Mouse (Mus musculus): ENCODE measurements at regions not wholly inside any gene's neighbourhood (a gene's known extent, or its start where the extent isn't known, plus 50 kb on each side); places are given as distances from the start of the nearest gene placed in this dataset.

DNA sequence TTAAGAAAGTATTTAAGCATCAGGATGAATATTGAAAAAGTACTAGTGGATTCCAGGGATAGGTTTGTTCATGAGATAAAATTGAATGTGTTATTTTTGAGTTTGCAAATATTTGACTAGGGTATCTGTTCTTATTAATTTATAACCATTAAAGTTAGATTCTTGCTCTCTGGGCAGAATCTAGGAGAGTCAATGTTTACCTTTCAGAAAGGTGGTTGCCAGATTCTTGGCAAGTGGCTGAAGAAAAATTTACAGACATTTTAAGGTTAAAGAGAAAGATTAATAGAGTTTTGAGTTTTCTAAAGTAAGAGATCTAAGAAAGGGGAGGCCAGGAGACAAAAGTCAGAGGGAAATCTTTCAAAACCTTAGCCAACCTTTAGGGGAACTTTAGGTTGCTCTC is 331.7 kb upstream of the Grin3a start:
- H3K4me1 ChIP-seq (ENCODE audit: control insufficient read depth, insufficient read depth, low read length), result no peaks in the 10 kb centered on the region
- H3K27ac ChIP-seq (replicated peaks; ENCODE audit: low read depth, low read length), result no peak overlapping the region
- no peaks in the 10 kb centered on the region for H3K9me3 ChIP-seq (replicated peaks; ENCODE audit: control insufficient read depth, low read length)
- no peak overlapping the region for H3K4me3 ChIP-seq (ENCODE audit: low read depth, low read length)
- no peak overlapping the region for H3K4me2 ChIP-seq (ENCODE audit: low read depth, low read length)
- ATAC-seq (replicated peaks; ENCODE audit: insufficient number of reproducible peaks, low FRiP score, low TSS enrichment, low read depth) (no peak), DNase-seq (ENCODE audit: low spot score) (no peak)
- H3K27me3 ChIP-seq (ENCODE audit: control insufficient read depth, insufficient read depth, low read length), result no peaks in the 10 kb centered on the region
- no peaks in the 10 kb centered on the region for H3K36me3 ChIP-seq (replicated peaks; ENCODE audit: control insufficient read depth, insufficient read depth, low read depth, low read length)
- H3K9ac ChIP-seq (replicated peaks; ENCODE audit: low read length), result no peak overlapping the region

- Histone ChIP-seq H3K9me3 (replicated peaks; ENCODE audit: control insufficient read depth, low read length) (no peaks in the 10 kb centered on the region), H3K4me2 (ENCODE audit: low read depth, low read length) (no peak overlapping the region), H3K27ac (replicated peaks; ENCODE audit: low read depth, low read length) (no peak overlapping the region), H3K4me1 (ENCODE audit: control insufficient read depth, insufficient read depth, low read length) (no peaks in the 10 kb centered on the region), H3K36me3 (replicated peaks; ENCODE audit: control insufficient read depth, insufficient read depth, low read depth, low read length) (no peaks in the 10 kb centered on the region), H3K9ac (replicated peaks; ENCODE audit: low read length) (no peak overlapping the region), H3K27me3 (ENCODE audit: control insufficient read depth, insufficient read depth, low read length) (no peaks in the 10 kb centered on the region), H3K4me3 (ENCODE audit: low read depth, low read length) (no peak overlapping the region)
- WGBS, result 78% methylated on average over 2 of the region's 2 CpGs
- DNase-seq (ENCODE audit: low spot score) (no peak), ATAC-seq (replicated peaks; ENCODE audit: insufficient number of reproducible peaks, low FRiP score, low TSS enrichment, low read depth) (no peak)
Observed at GRCm38 (mm10) chr4:50176656-50177055, 331.1 kb upstream of the Grin3a start.

- H3K4me1 ChIP-seq (ENCODE audit: control insufficient read depth, insufficient read depth, low read length), result no peaks in the 10 kb centered on the region
- no peaks in the 10 kb centered on the region for H3K36me3 ChIP-seq (replicated peaks; ENCODE audit: control insufficient read depth, insufficient read depth, low read depth, low read length)
- H3K9me3 ChIP-seq (replicated peaks; ENCODE audit: control insufficient read depth, low read length), result no peaks in the 10 kb centered on the region
- H3K27me3 ChIP-seq (ENCODE audit: control insufficient read depth, insufficient read depth, low read length), result no peaks in the 10 kb centered on the region
- no peak overlapping the region for H3K9ac ChIP-seq (replicated peaks; ENCODE audit: low read length)
- peak; percentile 1 for DNase-seq (ENCODE audit: low spot score)
- WGBS, result 76% methylated on average over 2 of the region's 2 CpGs
- no peak overlapping the region for H3K4me2 ChIP-seq (ENCODE audit: low read depth, low read length)
- ATAC-seq (replicated peaks; ENCODE audit: insufficient number of reproducible peaks, low FRiP score, low TSS enrichment, low read depth), result no peak
- no peak overlapping the region for H3K4me3 ChIP-seq (ENCODE audit: low read depth, low read length)
- no peak overlapping the region for H3K27ac ChIP-seq (replicated peaks; ENCODE audit: low read depth, low read length)
Observed at GRCm38 (mm10) chr4:50160893-50161292, 315.3 kb upstream of the Grin3a start.

DNA sequence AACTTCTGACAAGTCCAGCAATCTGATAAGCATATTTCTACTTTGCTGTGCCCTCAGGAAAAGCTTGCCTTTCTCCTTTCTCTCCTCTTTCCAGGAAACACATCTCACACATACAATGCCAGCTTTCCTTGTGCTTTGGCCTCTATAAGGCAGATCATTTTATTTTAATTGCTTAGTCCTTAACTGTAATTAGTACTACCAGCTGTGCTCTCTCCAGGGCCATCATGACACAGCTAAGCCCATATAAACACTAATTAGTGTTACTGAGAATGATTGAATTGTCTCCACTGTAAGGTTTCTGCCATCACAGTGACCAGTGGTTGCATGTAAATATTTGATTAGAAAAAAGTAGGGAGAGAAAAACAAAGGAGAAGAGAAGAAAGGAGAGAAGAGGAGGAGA is 300.4 kb upstream of the Grin3a start:
- Histone ChIP-seq H3K4me1 (ENCODE audit: control insufficient read depth, insufficient read depth, low read length) (no peaks in the 10 kb centered on the region), H3K4me2 (ENCODE audit: low read depth, low read length) (no peak overlapping the region), H3K4me3 (ENCODE audit: low read depth, low read length) (no peak overlapping the region), H3K27me3 (ENCODE audit: control insufficient read depth, insufficient read depth, low read length) (no peaks in the 10 kb centered on the region), H3K9me3 (replicated peaks; ENCODE audit: control insufficient read depth, low read length) (no peaks in the 10 kb centered on the region), H3K27ac (replicated peaks; ENCODE audit: low read depth, low read length) (no peak overlapping the region), H3K9ac (replicated peaks; ENCODE audit: low read length) (no peak overlapping the region), H3K36me3 (replicated peaks; ENCODE audit: control insufficient read depth, insufficient read depth, low read depth, low read length) (no peaks in the 10 kb centered on the region)
- DNase-seq (ENCODE audit: low spot score) (no peak), ATAC-seq (replicated peaks; ENCODE audit: insufficient number of reproducible peaks, low FRiP score, low TSS enrichment, low read depth) (no peak)

DNA sequence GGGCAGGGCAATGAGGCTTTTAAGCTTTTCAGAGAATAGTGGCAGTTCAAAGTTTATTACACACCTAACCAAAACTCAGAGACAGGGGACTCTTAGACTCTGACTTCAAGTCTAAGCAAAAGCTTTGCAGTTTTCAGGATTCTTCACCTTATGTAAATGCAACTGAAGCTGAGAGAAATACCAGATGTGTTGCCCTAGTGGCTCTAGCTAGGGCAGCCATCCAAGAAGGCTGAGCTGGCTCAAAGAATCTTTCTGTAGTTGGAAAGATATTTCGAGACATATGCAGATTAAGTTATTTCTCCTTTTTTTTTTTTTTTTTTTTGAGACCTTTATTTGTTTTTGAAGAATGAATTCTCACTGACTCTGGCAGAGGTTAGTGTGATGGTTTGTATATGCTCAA is 284.7 kb upstream of the Grin3a start:
- no peak overlapping the region for H3K9ac ChIP-seq (replicated peaks; ENCODE audit: low read length)
- no peaks in the 10 kb centered on the region for H3K4me1 ChIP-seq (ENCODE audit: control insufficient read depth, insufficient read depth, low read length)
- no peaks in the 10 kb centered on the region for H3K36me3 ChIP-seq (replicated peaks; ENCODE audit: control insufficient read depth, insufficient read depth, low read depth, low read length)
- WGBS, result 62% methylated on average over 1 of the region's 1 CpGs
- H3K27ac ChIP-seq (replicated peaks; ENCODE audit: low read depth, low read length), result no peak overlapping the region
- H3K4me3 ChIP-seq (ENCODE audit: low read depth, low read length), result no peak overlapping the region
- no peak for DNase-seq (ENCODE audit: low spot score)
- no peaks in the 10 kb centered on the region for H3K27me3 ChIP-seq (ENCODE audit: control insufficient read depth, insufficient read depth, low read length)
- H3K4me2 ChIP-seq (ENCODE audit: low read depth, low read length), result no peak overlapping the region
- ATAC-seq (replicated peaks; ENCODE audit: insufficient number of reproducible peaks, low FRiP score, low TSS enrichment, low read depth), result no peak
- no peaks in the 10 kb centered on the region for H3K9me3 ChIP-seq (replicated peaks; ENCODE audit: control insufficient read depth, low read length)

GRCm38 (mm10) chr4:50106557-50106956 is 261.0 kb upstream of the Grin3a start:
- WGBS, result 71% methylated on average over 1 of the region's 1 CpGs
- Histone ChIP-seq H3K9ac (replicated peaks; ENCODE audit: low read length) (no peak overlapping the region), H3K27ac (replicated peaks; ENCODE audit: low read depth, low read length) (no peak overlapping the region), H3K4me1 (ENCODE audit: control insufficient read depth, insufficient read depth, low read length) (no peaks in the 10 kb centered on the region), H3K4me3 (ENCODE audit: low read depth, low read length) (no peak overlapping the region), H3K36me3 (replicated peaks; ENCODE audit: control insufficient read depth, insufficient read depth, low read depth, low read length) (no peaks in the 10 kb centered on the region), H3K27me3 (ENCODE audit: control insufficient read depth, insufficient read depth, low read length) (no peaks in the 10 kb centered on the region), H3K9me3 (replicated peaks; ENCODE audit: control insufficient read depth, low read length) (no peaks in the 10 kb centered on the region), H3K4me2 (ENCODE audit: low read depth, low read length) (no peak overlapping the region)
- ATAC-seq (replicated peaks; ENCODE audit: insufficient number of reproducible peaks, low FRiP score, low TSS enrichment, low read depth) (no peak), DNase-seq (ENCODE audit: low spot score) (no peak)

DNA sequence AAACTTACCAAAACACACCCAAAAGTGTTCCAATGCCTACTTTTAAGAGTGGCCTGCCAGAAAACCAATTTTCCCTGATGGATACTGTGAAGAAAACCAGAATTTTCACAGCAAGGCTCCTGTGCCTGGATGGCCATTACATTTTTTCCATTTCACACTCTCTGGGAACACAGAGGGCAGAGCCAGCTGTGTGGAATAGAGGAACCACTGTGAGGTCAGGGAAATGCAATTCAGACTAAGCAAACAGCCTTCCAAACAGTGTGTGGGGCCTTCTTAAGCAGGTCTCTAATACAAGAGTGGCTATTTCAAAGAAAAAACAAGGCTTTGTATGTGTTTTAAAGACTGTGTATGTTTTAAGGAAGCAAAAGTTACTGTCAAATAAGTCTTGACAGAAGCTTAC is 242.3 kb upstream of the Grin3a start:
- Histone ChIP-seq H3K4me1 (ENCODE audit: control insufficient read depth, insufficient read depth, low read length) (no peaks in the 10 kb centered on the region), H3K4me3 (ENCODE audit: low read depth, low read length) (no peak overlapping the region), H3K27me3 (ENCODE audit: control insufficient read depth, insufficient read depth, low read length) (no peaks in the 10 kb centered on the region), H3K27ac (replicated peaks; ENCODE audit: low read depth, low read length) (no peak overlapping the region), H3K36me3 (replicated peaks; ENCODE audit: control insufficient read depth, insufficient read depth, low read depth, low read length) (no peaks in the 10 kb centered on the region), H3K9ac (replicated peaks; ENCODE audit: low read length) (no peak overlapping the region), H3K4me2 (ENCODE audit: low read depth, low read length) (no peak overlapping the region), H3K9me3 (replicated peaks; ENCODE audit: control insufficient read depth, low read length) (no peaks in the 10 kb centered on the region)
- DNase-seq (ENCODE audit: low spot score) (no peak), ATAC-seq (replicated peaks; ENCODE audit: insufficient number of reproducible peaks, low FRiP score, low TSS enrichment, low read depth) (no peak)

DNA sequence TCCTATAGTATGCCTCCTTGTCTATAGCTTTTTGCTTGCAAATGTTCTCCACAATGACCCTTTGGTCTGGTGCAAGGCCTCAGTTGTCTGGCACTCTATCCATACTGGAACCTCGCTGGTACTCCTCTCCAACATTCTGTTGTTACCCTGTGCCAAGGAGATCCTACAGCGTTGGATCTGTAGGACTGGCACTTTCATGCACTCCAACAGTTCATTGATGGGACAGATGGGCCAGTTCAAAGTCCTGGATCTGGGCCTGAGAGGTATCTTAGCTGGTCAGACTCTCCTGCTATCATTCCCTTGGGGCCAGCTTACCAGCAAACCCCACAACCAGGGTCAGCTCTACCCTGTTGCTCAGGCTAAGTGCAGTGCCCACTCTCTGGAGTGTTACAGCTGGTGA is 241.1 kb upstream of the Grin3a start:
- no peak overlapping the region for H3K27ac ChIP-seq (replicated peaks; ENCODE audit: low read depth, low read length)
- no peaks in the 10 kb centered on the region for H3K36me3 ChIP-seq (replicated peaks; ENCODE audit: control insufficient read depth, insufficient read depth, low read depth, low read length)
- no peak overlapping the region for H3K4me2 ChIP-seq (ENCODE audit: low read depth, low read length)
- no peaks in the 10 kb centered on the region for H3K27me3 ChIP-seq (ENCODE audit: control insufficient read depth, insufficient read depth, low read length)
- no peak overlapping the region for H3K9ac ChIP-seq (replicated peaks; ENCODE audit: low read length)
- 74% methylated on average over 2 of the region's 2 CpGs for WGBS
- ATAC-seq (replicated peaks; ENCODE audit: insufficient number of reproducible peaks, low FRiP score, low TSS enrichment, low read depth) (no peak), DNase-seq (ENCODE audit: low spot score) (no peak)
- H3K4me1 ChIP-seq (ENCODE audit: control insufficient read depth, insufficient read depth, low read length), result no peaks in the 10 kb centered on the region
- no peak overlapping the region for H3K4me3 ChIP-seq (ENCODE audit: low read depth, low read length)
- H3K9me3 ChIP-seq (replicated peaks; ENCODE audit: control insufficient read depth, low read length), result no peaks in the 10 kb centered on the region

GRCm38 (mm10) chr4:50055519-50055918 is 210.0 kb upstream of the Grin3a start:
- WGBS, result 52% methylated on average over 2 of the region's 2 CpGs
- H3K4me1 ChIP-seq (ENCODE audit: control insufficient read depth, insufficient read depth, low read length), result no peaks in the 10 kb centered on the region
- no peak overlapping the region for H3K9ac ChIP-seq (replicated peaks; ENCODE audit: low read length)
- DNase-seq (ENCODE audit: low spot score) (no peak), ATAC-seq (replicated peaks; ENCODE audit: insufficient number of reproducible peaks, low FRiP score, low TSS enrichment, low read depth) (no peak)
- no peak overlapping the region for H3K4me3 ChIP-seq (ENCODE audit: low read depth, low read length)
- no peaks in the 10 kb centered on the region for H3K36me3 ChIP-seq (replicated peaks; ENCODE audit: control insufficient read depth, insufficient read depth, low read depth, low read length)
- H3K4me2 ChIP-seq (ENCODE audit: low read depth, low read length), result no peak overlapping the region
- no peaks in the 10 kb centered on the region for H3K9me3 ChIP-seq (replicated peaks; ENCODE audit: control insufficient read depth, low read length)
- no peaks in the 10 kb centered on the region for H3K27me3 ChIP-seq (ENCODE audit: control insufficient read depth, insufficient read depth, low read length)
- H3K27ac ChIP-seq (replicated peaks; ENCODE audit: low read depth, low read length), result no peak overlapping the region
